Mouse (Mus musculus) mouse embryonic stem cell (cell line): ENCODE data around the gene Copz1.

Source experiments
- in situ Hi-C, 2 experiments: fragments of 300-500 bp; cut with MboI; formaldehyde crosslinking; loops; 1 replicate in 1 of 2; 3 replicates in 1 of 2; pipeline ENCODE4 v1.14.3; 2019 to 2020; ENCODE audit warnings: low sequenced_read_pairs in 2 of 2, low pct_unique_long_range_greater_than_20kb in 1 of 2, mixed read lengths in 1 of 2; ENCODE audit not compliant: unreplicated experiment in 1 of 2

Copz1 gene

DNA sequence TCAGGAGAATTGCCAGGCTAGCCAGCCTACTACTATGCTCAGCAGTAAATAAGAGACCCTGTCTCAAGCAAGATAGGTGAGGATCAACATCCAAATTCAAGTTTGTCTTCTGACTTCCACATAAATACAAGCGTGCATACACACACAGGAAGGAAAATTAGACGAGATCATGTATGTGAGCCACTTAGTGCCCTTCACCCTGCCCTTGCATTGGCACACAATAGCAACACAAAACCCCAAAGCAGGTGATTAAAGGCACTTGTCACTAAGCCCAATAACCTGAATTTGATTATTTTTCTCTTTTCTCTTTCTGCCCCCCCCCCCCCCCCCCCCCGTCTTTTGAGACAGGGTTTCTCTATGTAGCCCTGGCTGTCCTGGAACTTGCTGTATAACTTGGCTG lies 70.5 kb downstream of the Copz1 start:
- in situ Hi-C loops: no loop called here

DNA sequence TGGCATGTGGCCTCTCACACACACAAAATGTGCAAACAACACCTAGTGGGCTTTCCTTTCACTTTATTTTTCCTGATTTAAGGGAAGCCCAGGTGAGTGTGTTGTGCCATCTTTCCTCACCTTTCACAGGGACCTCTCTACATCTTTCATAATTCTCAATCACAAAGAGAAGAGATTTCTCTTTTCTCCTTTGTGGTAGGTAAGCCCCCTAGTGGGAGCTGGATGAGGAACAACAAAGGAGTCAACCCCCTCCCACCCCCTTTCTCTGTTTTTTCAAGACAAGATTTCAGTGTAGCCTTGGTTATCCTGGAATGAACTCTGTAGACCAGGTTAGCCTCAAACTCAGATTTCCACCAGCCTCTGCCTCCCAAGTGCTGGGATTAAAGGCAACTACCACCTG lies 71.0 kb downstream of the Copz1 start:
- in situ Hi-C loops: no loop called here

DNA sequence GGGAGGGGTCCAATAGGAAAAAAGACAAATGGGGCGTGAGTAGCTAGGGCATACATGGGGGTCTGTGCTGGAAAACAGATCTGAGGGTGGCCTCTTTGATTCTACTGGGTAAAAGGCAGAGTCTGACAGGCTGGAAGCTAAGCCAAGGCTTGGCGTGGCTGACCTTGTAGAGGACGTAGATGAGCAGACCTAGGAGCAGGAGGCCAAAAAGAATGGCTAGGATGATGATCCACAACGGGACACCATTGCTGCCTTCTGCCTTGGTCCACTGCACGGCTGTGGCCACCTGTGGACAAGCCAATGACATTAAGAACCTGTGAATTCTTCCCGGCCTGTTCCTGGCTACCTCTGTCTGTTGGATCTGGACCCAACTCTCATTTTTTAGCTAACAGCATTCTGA lies 73.3 kb downstream of the Copz1 start:
- in situ Hi-C loops: no loop called here

DNA sequence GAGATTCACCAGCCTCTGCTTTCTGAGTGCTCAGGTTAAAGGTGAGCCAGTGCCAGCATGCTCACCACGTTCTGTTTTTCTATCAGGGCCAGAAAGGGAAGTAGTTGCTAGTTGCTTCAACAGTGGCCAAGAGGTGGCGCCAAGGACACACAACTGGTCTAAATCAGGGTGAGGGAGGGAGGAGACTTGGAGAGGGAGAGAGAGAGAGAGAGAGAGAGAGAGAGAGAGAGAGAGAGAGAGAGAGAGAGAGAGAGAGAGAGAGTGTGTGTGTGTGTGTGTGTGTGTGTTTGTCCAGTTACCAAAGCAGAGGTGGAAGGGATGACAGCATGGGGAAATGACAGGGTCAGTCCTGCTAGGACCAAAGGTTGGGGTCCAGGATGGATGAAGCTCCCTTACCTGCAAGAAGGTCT lies 74.8 kb downstream of the Copz1 start:
- in situ Hi-C loops: no loop called here
